Mouse (Mus musculus): ENCODE measurements around the gene Gm28047.

- TF ChIP-seq CTCF (IDR thresholded peaks at IDR 0.05), result no peak
- no peak for TF ChIP-seq POLR2A (IDR thresholded peaks at IDR 0.05; ENCODE audit: insufficient read depth, low read depth, low read length)
- TF ChIP-seq EP300 (IDR thresholded peaks at IDR 0.05; ENCODE audit: insufficient read depth, low read depth, low read length), result no peak
Measured at GRCm38 (mm10) chr15:102657926-102658381, 33.1 kb upstream of the Gm28047 start.
